Mouse (Mus musculus) intestine, embryonic 16.5 days (tissue): ENCODE results near the gene Kansl1l. TPM values are rescaled to one million over a fixed set of nuclear protein-coding genes. Genes with fewer than 3 reads are reported as not detected.
"Not testable (repeated sequence)": the region's sequence is repeated elsewhere in the genome, so short reads cannot be mapped to it uniquely, and the experiment has no call there.

Experiments
- ATAC-seq: fragments of 200-750 bp; cut with Nextera tagmentation; 2 replicates; pipeline ENCODE4 v1.8.0; 2017; ENCODE audit warnings: moderate TSS enrichment, moderate library complexity
- H3K27ac ChIP-seq: fragments of 300-500 bp; sonication (generic); 2 replicates; pipeline ENCODE4 v1.5.1; 2014; ENCODE audit warnings: mild to moderate bottlenecking, low read length
- H3K27me3 ChIP-seq: fragments of 300-500 bp; sonication (generic); replicated peaks from 2 replicates; pipeline ENCODE4 v1.6.1; 2014; ENCODE audit warnings: low read length, control low read depth, mixed read lengths; ENCODE audit not compliant: control insufficient read depth, insufficient read depth
- H3K36me3 ChIP-seq: fragments of 300-500 bp; sonication (generic); 2 replicates; pipeline ENCODE4 v1.6.1; 2014; ENCODE audit warnings: low read length, control low read depth; ENCODE audit not compliant: control insufficient read depth, insufficient read depth
- H3K4me1 ChIP-seq: fragments of 300-500 bp; sonication (generic); 2 replicates; pipeline ENCODE4 v1.6.1; 2014; ENCODE audit warnings: low read length, control low read depth, mixed read lengths; ENCODE audit not compliant: control insufficient read depth, insufficient read depth
- H3K4me2 ChIP-seq: fragments of 300-500 bp; sonication (generic); 2 replicates; pipeline ENCODE4 v1.6.1; 2014; ENCODE audit warnings: low read depth, low read length, control low read depth
- H3K4me3 ChIP-seq: fragments of 300-500 bp; sonication (generic); 2 replicates; pipeline ENCODE4 v1.5.1; 2014; ENCODE audit warnings: mild to moderate bottlenecking, low read length
- H3K9ac ChIP-seq: fragments of 300-500 bp; sonication (generic); 2 replicates; pipeline ENCODE4 v1.6.1; 2014; ENCODE audit warnings: low read depth, low read length
- H3K9me3 ChIP-seq: fragments of 300-500 bp; sonication (generic); 2 replicates; pipeline ENCODE4 v1.6.1; 2016; ENCODE audit warnings: low read length, control low read depth; ENCODE audit not compliant: control insufficient read depth
- WGBS: fragments of 180-500 bp; shearing (Covaris S2); extraction: QIAGEN DNeasy Blood & Tissue Kit; methylation state at CpG from one replicate; pipeline ENCODE4 v1.1.7; 2014; 5-methylcytosine and 5-hydroxymethylcytosine counted together
- polyA plus RNA-seq: library from polyadenylated mRNA; unstranded; fragments of >200 nt; fragmentation: Nextera tagmentation; extraction: Ambion mirVana; gene quantifications from 2 replicates; pipeline ENCODE4 v1.2.1, GENCODE M21; 2015

The Kansl1l gene
- polyA plus RNA-seq, 1 experiment from 2014 or later, result 8.8 TPM

DNA sequence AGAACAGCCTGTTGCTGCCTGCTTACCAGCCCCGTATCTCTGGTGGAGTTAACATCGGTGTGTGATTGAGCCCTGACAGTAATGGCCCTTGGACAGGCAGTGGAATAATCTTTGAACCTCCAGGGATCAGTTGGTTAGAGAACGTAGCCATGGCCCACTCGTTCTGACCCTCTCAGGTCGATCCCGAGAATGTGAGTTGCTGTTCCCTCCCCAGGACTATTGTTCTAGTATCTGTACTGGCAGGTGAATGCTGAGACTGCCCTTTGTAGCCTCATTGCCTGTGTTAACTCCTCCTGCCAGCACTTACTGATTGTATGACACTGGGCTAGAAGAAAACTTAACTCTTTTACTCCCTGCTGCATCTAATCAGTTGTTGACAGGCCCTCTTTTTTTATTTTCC, 112.8 kb downstream of the Kansl1l start:
- ATAC-seq, result peak; percentile 48
- no peak overlapping the region for H3K4me3 ChIP-seq
- WGBS, result 52% methylated on average over 6 of the region's 6 CpGs

DNA sequence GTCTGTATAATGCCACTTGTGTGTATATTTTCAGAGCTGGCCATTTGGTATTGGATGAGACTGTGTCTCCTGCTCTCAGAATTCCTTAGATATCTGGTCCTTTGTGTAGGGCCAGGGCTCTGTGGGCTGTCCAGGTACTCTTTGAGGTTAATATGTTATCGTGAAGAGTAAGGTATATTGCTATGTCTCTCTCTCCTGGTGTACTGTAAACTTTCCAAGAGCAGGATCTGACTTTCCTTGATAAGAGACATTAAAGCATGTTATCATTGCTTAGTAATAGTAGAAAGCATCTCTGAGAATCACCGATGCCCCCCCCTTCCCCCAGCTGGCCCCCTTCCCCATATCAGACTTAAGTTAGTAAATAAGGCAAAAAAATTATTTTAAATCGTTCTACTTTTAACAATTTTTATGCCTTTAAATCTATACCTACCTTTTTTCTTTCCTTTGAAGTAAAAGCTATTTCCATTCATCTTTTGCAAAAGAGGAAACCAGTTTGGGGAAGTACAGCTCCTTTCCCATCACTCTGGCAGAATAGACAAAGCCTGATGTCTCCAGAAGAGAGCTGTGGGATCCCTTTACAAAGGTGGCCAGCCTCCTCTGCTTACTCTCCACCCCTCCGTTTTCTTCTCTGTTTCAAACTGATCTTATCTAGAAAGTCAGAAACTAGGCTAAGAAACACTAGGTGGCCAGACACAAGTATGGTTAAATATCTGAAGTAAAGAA, 114.6 kb downstream of the Kansl1l start:
- H3K9me3 ChIP-seq, result no peaks in the 10 kb centered on the region
- peaks cover 17% of the 10 kb centered on the region for H3K4me1 ChIP-seq
- H3K9ac ChIP-seq, result no peak overlapping the region
- no peak overlapping the region for H3K4me2 ChIP-seq
- peaks cover 3% of the 10 kb centered on the region; the same call in 1 of the 2 replicates for H3K36me3 ChIP-seq
- H3K27ac ChIP-seq, result no peak overlapping the region
- WGBS, result 80% methylated on average over 4 of the region's 4 CpGs
- no peak for ATAC-seq
- no peaks in the 10 kb centered on the region for H3K27me3 ChIP-seq
- H3K4me3 ChIP-seq, result no peak overlapping the region

More for the DNA sequence above, 112.8 kb downstream of the Kansl1l start:
- Histone ChIP-seq H3K9ac (no peak overlapping the region), H3K4me1 (peaks cover 17% of the 10 kb centered on the region), H3K36me3 (peaks cover 3% of the 10 kb centered on the region; the same call in 1 of the 2 replicates), H3K9me3 (no peaks in the 10 kb centered on the region), H3K27me3 (no peaks in the 10 kb centered on the region), H3K4me2 (no peak overlapping the region), H3K27ac (0 out of 2 replicates have a peak overlapping the region, but pooled peaks have one; percentile 5)

DNA sequence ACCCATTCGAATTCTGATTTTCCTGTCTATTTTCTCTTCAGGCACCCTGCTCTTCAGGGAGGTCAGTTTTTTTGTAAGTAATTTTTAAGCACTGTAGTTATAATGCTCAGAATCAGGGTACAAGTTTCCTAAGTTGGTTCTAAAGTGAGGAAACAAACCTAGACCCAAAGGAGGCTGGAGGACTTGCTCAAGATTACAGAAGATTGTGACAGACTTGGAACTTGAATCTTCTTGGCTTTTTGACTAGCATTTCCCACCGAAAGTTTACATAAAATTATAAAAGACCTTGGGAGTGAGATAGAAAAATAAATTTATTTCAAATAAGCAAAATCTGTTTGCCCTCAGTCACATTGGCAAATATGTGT, 115.8 kb downstream of the Kansl1l start:
- 27% methylated on average over 2 of the region's 2 CpGs for WGBS
- H3K27ac ChIP-seq, result no peak overlapping the region

DNA sequence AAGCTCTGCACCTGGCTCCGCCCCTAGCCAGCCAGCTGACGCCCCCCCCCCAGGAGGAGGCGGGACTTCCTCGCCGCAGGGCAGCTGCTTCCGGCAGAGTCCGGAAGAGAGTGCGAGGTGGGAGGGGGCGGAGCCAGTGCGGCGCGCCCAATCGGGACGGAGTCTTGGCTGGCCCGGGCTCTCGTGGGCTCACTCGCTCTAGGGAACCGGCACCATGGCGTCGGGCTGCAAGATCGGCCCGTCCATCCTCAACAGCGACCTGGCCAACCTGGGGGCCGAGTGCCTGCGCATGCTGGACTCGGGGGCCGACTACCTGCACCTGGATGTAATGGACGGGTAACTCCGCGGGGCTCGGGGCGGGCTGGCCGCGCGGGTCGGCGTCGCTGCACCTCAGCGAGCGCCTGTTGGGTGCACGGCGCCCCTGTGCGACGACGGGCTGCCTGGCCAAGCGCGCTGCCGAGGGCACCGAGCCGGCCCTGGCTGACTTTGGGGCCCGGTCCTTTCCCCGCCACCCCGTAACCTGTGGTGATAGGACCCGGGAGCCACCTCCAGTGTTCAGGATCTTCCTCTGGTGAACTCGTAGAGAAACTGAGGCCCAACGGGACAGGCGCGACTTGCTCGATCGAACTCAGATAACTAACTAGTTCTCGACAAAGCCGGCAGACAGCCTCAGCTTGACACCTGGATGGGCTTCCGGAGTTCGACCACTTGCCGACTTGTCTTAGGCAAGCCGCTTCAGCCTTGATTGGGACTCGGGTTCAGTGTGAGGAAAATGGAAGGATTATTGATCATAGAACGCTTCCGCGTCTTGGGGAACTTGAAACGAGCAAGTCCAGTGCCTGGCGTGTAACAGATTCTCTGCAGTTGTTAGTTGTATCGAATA, 116.4 kb downstream of the Kansl1l start, which contains the start of gene Rpe:
TSS of gene Rpe (plus strand) at position 139 of the 883 bp plus-strand sequence.
- Histone ChIP-seq H3K4me1 (peaks cover 17% of the 10 kb centered on the region), H3K36me3 (no peaks in the 10 kb centered on the region), H3K4me3 (peak within 1 kb of the TSS; percentile 89), H3K27ac (peak within 1 kb of the TSS; percentile 74), H3K9ac (peak within 1 kb of the TSS; percentile 90), H3K4me2 (peak within 1 kb of the TSS; percentile 59), H3K9me3 (no peaks in the 10 kb centered on the region), H3K27me3 (no peaks in the 10 kb centered on the region)
- ATAC-seq, result peak; percentile 99
- under 1% methylated on average over 73 of the region's 73 CpGs for WGBS

More for the DNA sequence above, 115.8 kb downstream of the Kansl1l start:
- Histone ChIP-seq H3K4me2 (peak overlapping the region; percentile 59), H3K9ac (peak overlapping the region; percentile 90), H3K9me3 (no peaks in the 10 kb centered on the region), H3K4me3 (peak overlapping the region; percentile 89), H3K36me3 (no peaks in the 10 kb centered on the region), H3K27me3 (no peaks in the 10 kb centered on the region), H3K4me1 (peaks cover 17% of the 10 kb centered on the region)
- ATAC-seq, result no peak

DNA sequence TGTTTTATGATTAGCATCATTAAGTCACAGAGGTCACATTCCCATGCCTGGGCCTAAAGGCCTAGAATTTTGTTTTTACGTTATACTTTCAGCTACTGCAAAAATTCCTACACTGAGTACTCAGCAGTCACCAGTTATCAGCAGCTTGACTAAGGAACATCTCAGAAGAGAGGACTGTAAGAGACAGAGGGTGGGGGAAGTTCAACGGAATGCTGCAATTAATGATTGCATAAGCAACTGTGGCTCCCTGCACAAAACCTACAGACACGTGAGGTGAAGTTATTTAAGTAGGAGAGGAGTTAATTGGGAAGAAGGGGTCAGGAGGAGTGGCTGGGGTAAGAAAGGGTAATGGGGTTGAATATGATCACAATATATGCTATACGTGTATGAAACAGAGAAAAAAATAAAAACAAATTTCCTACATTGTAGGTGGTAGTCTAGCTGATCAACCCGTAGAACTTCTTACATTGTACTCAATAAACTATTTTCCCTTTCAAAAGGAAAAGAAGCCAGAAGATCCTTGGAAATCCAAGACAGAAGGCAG, 117.1 kb downstream of the Kansl1l start:
- Histone ChIP-seq H3K9me3 (no peaks in the 10 kb centered on the region), H3K4me3 (peak overlapping the region; percentile 89), H3K27ac (peak overlapping the region; percentile 23; the same call in 1 of the 2 replicates), H3K4me2 (peak overlapping the region; percentile 59), H3K36me3 (no peaks in the 10 kb centered on the region), H3K27me3 (no peaks in the 10 kb centered on the region), H3K4me1 (peaks cover 17% of the 10 kb centered on the region), H3K9ac (peak overlapping the region; percentile 24; the same call in 1 of the 2 replicates)
- peak; percentile 29 for ATAC-seq
- WGBS, result 46% methylated on average over 5 of the region's 5 CpGs

DNA sequence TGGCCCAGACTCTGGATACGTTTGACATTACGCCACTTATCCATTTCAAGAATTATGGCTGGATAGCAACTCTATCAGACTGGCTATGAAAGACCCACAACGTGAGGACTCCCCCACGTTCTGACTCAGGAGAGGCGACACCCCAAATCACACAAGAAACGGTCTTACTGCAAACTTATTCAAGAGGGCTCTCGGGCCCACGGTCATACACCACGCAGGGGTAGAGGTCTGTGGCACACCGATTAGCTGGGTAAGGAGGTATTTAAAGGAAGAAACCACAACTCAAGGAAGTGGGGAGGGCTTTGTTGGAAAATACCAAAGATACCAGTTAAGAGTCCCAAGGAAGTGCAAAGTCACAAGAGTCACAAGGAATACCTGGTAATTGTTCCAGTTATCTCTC, 117.7 kb downstream of the Kansl1l start:
- H3K9me3 ChIP-seq, H3K9ac ChIP-seq, H3K27ac ChIP-seq, H3K4me2 ChIP-seq, H3K4me3 ChIP-seq, H3K36me3 ChIP-seq, H3K27me3 ChIP-seq, ATAC-seq: not testable (repeated sequence)
- peaks cover 17% of the 10 kb centered on the region for H3K4me1 ChIP-seq
- 89% methylated on average over 10 of the region's 10 CpGs for WGBS

DNA sequence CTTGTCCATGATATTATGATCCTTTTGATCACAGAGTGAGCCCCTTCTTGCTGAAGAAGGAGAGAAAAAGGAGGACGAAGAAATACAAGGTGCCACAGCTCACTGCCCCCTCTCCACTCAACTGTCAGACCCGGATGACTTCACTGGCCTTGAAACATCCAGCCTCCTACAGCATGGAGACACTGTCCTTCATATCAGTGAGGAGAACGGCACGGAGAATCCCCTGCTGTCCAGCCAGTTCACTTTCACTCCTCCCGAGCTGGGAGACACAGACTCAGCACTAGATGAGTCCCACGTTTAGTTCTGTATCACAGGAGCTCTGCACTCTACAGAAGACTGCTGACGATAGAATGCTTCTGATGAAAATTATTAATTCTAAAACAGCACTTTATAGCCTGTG, 122.1 kb downstream of the Kansl1l start:
- H3K4me1 ChIP-seq, result peaks cover 3% of the 10 kb centered on the region; the same call in 1 of the 2 replicates
- 67% methylated on average over 7 of the region's 7 CpGs for WGBS
- H3K27ac ChIP-seq, result no peak overlapping the region
- H3K4me2 ChIP-seq, result no peak overlapping the region
- no peak overlapping the region for H3K4me3 ChIP-seq
- ATAC-seq, result no peak
- H3K9me3 ChIP-seq, result no peaks in the 10 kb centered on the region
- H3K36me3 ChIP-seq, result no peaks in the 10 kb centered on the region
- H3K9ac ChIP-seq, result no peak overlapping the region
- no peaks in the 10 kb centered on the region for H3K27me3 ChIP-seq

DNA sequence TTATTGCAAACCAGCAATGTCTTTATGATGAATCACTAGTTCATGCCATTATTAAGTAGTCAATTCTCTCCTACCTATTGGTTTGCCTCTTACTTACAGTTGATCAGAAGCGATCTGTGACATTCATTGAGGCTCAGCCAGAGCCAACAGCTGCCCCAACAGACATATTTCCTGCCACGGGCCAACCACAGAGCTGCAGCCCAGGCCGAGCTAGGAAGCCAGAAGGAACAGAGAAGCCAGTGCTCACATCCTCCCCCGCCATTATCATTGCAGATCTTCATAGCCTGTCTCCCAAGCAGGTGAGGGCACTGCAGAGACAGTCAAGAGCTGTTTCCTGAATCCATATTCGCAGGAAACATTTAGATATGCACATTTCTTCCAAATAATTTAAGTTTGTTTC, 123.1 kb downstream of the Kansl1l start:
- WGBS, result 69% methylated on average over 5 of the region's 5 CpGs
- Histone ChIP-seq H3K27ac (no peak overlapping the region), H3K4me3 (no peak overlapping the region), H3K9ac (no peak overlapping the region), H3K36me3 (no peaks in the 10 kb centered on the region), H3K4me2 (no peak overlapping the region), H3K9me3 (no peaks in the 10 kb centered on the region), H3K4me1 (no peaks in the 10 kb centered on the region), H3K27me3 (no peaks in the 10 kb centered on the region)
- no peak for ATAC-seq

DNA sequence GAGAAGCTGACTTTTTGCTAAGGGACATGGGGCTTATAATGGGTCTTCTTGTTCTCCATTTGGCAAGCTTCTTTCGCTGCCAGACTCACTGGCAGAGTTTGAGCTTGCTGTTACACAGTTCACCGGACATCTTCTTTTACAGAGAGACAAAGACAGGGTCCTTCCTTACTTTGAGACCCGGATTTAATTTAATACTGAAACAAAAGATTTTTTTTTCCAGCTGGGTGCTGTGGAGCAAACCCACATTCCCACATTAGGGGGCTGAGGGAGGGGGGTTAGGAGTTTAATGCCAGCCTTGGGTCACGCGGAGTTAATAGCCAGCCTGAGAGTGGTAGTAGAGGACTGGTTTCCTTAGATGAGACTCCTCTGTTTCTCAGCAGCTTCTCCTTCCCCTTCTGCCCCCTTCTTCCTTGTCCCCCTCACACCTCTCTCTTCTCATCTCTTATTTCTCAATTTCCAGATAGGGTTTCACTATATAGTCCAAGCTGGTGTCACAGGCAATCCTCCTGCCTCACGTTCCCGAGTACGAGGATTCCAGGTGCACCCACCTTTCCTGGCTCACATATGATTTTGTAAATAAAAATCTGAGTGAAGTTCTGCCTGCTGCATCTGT, 124.5 kb downstream of the Kansl1l start:
- no peaks in the 10 kb centered on the region for H3K9me3 ChIP-seq
- no peak overlapping the region for H3K9ac ChIP-seq
- no peak overlapping the region for H3K4me3 ChIP-seq
- H3K27me3 ChIP-seq, result no peaks in the 10 kb centered on the region
- H3K4me1 ChIP-seq, result no peaks in the 10 kb centered on the region
- no peak for ATAC-seq
- H3K4me2 ChIP-seq, result no peak overlapping the region
- H3K27ac ChIP-seq, result no peak overlapping the region
- no peaks in the 10 kb centered on the region for H3K36me3 ChIP-seq
- WGBS, result 83% methylated on average over 8 of the region's 8 CpGs
